Mouse (Mus musculus): ENCODE results near the gene Gm10974. TPM values are rescaled to one million over a fixed set of nuclear protein-coding genes. Genes with fewer than 3 reads are reported as not detected.

Gm10974 gene
- total and polyA plus RNA-seq, 3 experiments: not detected

DNA sequence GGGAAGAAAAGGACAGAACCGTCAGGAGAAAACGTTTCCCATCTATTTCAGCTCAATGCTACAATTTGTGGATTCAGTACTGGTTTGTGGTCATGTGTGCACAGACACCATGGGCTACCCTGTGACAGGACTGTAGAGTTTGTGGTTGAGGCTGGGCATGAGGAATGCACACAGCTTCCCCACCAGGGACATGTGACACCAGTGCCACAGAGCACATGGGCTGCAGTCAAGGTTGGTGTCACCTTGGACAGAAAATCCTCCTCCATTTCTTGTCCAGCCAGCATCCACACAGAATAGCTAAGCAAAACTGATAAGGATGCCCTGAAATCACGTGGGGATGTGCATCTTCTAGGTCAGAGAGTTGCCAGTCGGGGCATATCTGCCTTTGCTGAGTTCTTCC is 39.1 kb downstream of the Gm10974 start:
- DNase-seq (ENCODE audit: low spot score) (no peak), ATAC-seq (ENCODE audit: extremely low read depth, insufficient number of reproducible peaks, low FRiP score, poor library complexity, severe bottlenecking) (no peak)
- Histone ChIP-seq H3K4me1 (ENCODE audit: insufficient read depth, low read depth, low read length) (no peaks in the 10 kb centered on the region), H3K36me3 (replicated peaks) (no peaks in the 10 kb centered on the region), H3K4me3 (ENCODE audit: low read depth, low read length) (no peak overlapping the region), H3K27me3 (ENCODE audit: insufficient read depth, low read length) (no peaks in the 10 kb centered on the region), H3K9me3 (replicated peaks) (no peaks in the 10 kb centered on the region)
- TF ChIP-seq TAL1 (conservative IDR thresholded peaks at IDR 0.05; ENCODE audit: low read depth, low read length) (no peak), POLR2AphosphoS5 (IDR thresholded peaks at IDR 0.05; ENCODE audit: insufficient replicate concordance, low read depth, low read length) (no peak), GATA1 (IDR thresholded peaks at IDR 0.05; ENCODE audit: borderline replicate concordance, low read length) (no peak), GATA2 (IDR thresholded peaks at IDR 0.05; ENCODE audit: borderline replicate concordance, low read depth, low read length) (no peak), CTCF (IDR thresholded peaks at IDR 0.05; ENCODE audit: low read depth, low read length) (no peak)

DNA sequence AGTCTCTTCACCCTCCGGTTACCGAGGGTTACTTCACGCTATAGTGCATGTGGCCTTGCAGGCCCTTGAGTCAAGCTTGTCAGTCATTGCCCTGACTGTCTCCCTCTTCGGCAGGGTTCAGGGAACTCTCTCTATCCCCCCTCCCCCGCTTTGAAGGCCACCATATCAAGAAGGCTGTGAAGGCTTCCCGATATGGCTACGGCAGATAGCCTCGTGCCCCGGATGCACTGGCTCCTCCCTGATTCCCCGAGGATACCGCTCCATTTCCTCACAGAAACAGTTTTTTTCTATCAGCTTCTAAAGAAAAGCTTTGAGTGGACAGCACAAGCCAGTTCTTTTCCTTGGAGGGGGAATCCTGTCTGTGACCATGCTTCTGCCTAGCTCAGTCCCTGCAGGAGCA is 39.8 kb downstream of the Gm10974 start:
- no peaks in the 10 kb centered on the region for H3K4me1 ChIP-seq (ENCODE audit: insufficient read depth, low read depth, low read length)
- H3K36me3 ChIP-seq (replicated peaks): no peaks in the 10 kb centered on the region
- no peak for DNase-seq (ENCODE audit: low spot score)
- H3K4me3 ChIP-seq (ENCODE audit: low read depth, low read length): no peak overlapping the region
- H3K27me3 ChIP-seq (ENCODE audit: insufficient read depth, low read length): no peaks in the 10 kb centered on the region
- no peak for TF ChIP-seq CTCF (IDR thresholded peaks at IDR 0.05; ENCODE audit: low read depth, low read length)
- TF ChIP-seq GATA2 (IDR thresholded peaks at IDR 0.05; ENCODE audit: borderline replicate concordance, low read depth, low read length): no peak
- TF ChIP-seq GATA1 (IDR thresholded peaks at IDR 0.05; ENCODE audit: borderline replicate concordance, low read length): no peak
- ATAC-seq (ENCODE audit: extremely low read depth, insufficient number of reproducible peaks, low FRiP score, poor library complexity, severe bottlenecking): no peak
- H3K9me3 ChIP-seq (replicated peaks): no peaks in the 10 kb centered on the region

DNA sequence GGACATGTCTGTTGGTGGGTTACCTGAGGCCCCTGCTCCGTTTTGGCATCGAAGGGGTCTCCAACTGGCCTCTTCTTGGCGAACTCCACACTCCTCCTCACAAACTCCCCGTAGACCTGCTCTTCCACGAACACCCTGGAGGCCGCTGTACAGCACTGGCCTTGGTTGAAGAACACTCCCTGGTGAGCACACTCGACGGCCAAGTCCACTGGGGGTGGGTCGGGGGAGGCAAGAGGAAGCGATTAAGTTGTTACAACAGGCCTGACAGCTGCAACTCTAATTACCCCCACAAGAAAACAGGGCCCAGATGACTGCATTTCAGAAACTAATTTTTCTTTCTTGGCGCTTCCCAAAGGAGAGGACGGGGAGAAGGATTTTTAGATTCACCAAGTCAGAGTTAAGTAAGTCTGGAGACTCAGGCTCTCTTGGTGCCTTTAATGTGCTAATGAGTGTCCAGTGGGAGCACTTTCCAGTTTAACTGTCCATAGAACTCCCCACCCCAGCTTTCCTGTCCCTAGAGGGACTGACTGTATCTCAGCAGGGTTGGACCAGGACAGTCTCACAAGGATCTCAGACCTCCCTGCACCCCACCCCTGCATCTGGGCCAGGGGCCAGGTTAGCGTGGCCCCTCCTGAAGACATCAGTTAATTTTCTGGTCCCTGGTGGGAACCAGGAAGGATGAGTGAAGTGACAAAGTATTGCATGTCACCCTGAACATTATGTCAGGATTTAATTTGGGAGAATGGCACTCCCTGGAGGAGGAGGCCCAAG is 40.4 kb downstream of the Gm10974 start:
- H3K27me3 ChIP-seq (ENCODE audit: insufficient read depth, low read length): no peaks in the 10 kb centered on the region
- no peak for DNase-seq (ENCODE audit: low spot score)

DNA sequence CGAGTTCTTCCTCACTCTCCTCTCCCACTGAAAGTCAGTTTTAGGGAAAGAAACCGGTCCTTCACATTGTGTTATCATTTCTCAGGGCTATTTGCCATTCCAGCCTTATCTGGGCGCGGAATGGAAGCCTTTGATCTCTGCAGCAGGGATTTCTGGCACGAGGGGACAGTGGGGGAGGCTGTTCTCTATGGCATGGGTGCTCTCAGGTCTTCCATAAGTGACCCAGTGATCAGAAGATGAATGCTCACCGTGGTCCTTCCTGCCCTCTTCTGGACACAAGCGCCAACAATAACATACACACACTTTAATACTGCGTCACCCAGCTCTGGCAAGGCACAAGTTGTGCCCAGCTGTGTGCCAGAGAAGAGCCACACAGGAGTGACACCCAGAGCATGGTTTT is 41.3 kb downstream of the Gm10974 start:
- no peaks in the 10 kb centered on the region for H3K9me3 ChIP-seq (replicated peaks)
- H3K27me3 ChIP-seq (ENCODE audit: insufficient read depth, low read length): no peaks in the 10 kb centered on the region
- DNase-seq (ENCODE audit: low spot score): no peak

More for the DNA sequence above, 40.4 kb downstream of the Gm10974 start:
- TF ChIP-seq CTCF (IDR thresholded peaks at IDR 0.05; ENCODE audit: low read depth, low read length) (no peak), POLR2AphosphoS5 (IDR thresholded peaks at IDR 0.05; ENCODE audit: insufficient replicate concordance, low read depth, low read length) (no peak), GATA1 (IDR thresholded peaks at IDR 0.05; ENCODE audit: borderline replicate concordance, low read length) (no peak), GATA2 (IDR thresholded peaks at IDR 0.05; ENCODE audit: borderline replicate concordance, low read depth, low read length) (no peak), TAL1 (conservative IDR thresholded peaks at IDR 0.05; ENCODE audit: low read depth, low read length) (no peak)
- no peak overlapping the region for H3K4me3 ChIP-seq (ENCODE audit: low read depth, low read length)
- no peaks in the 10 kb centered on the region for H3K9me3 ChIP-seq (replicated peaks)
- ATAC-seq (ENCODE audit: extremely low read depth, insufficient number of reproducible peaks, low FRiP score, poor library complexity, severe bottlenecking): no peak
- no peaks in the 10 kb centered on the region for H3K4me1 ChIP-seq (ENCODE audit: insufficient read depth, low read depth, low read length)
- no peaks in the 10 kb centered on the region for H3K36me3 ChIP-seq (replicated peaks)

DNA sequence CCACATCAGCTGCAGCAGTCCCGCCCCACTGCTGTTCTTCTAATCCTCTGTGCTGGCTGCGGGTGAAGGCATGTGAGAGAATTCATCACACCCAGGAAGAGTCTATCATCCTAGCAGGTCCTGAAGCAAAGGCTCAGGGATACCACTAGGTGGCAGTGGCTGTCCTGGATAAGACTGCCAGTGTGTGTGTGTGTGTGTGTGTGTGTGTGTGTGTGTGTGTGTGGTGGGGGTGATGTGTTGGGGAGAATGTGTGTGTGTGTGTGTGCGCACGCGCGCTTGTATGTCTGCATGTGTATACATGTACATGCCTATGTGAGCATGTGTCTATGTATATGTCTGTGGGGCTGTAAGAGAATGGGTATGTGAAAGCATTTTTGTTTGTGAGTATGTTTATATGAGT is 43.7 kb downstream of the Gm10974 start:
- no peak for DNase-seq (ENCODE audit: low spot score)
- Histone ChIP-seq H3K4me1 (ENCODE audit: insufficient read depth, low read depth, low read length) (no peaks in the 10 kb centered on the region), H3K4me3 (ENCODE audit: low read depth, low read length) (no peak overlapping the region), H3K36me3 (replicated peaks) (no peaks in the 10 kb centered on the region), H3K9me3 (replicated peaks) (no peaks in the 10 kb centered on the region), H3K27me3 (ENCODE audit: insufficient read depth, low read length) (no peaks in the 10 kb centered on the region)
- ATAC-seq (ENCODE audit: extremely low read depth, insufficient number of reproducible peaks, low FRiP score, poor library complexity, severe bottlenecking): no peak
- no peak for TF ChIP-seq GATA1 (IDR thresholded peaks at IDR 0.05; ENCODE audit: borderline replicate concordance, low read length)
- no peak for TF ChIP-seq CTCF (IDR thresholded peaks at IDR 0.05; ENCODE audit: low read depth, low read length)
- TF ChIP-seq TAL1 (conservative IDR thresholded peaks at IDR 0.05; ENCODE audit: low read depth, low read length): no peak
- no peak for TF ChIP-seq GATA2 (IDR thresholded peaks at IDR 0.05; ENCODE audit: borderline replicate concordance, low read depth, low read length)
- TF ChIP-seq POLR2AphosphoS5 (IDR thresholded peaks at IDR 0.05; ENCODE audit: insufficient replicate concordance, low read depth, low read length): no peak

More for the DNA sequence above, 41.3 kb downstream of the Gm10974 start:
- no peak for TF ChIP-seq TAL1 (conservative IDR thresholded peaks at IDR 0.05; ENCODE audit: low read depth, low read length)
- TF ChIP-seq CTCF (IDR thresholded peaks at IDR 0.05; ENCODE audit: low read depth, low read length): no peak
- TF ChIP-seq GATA1 (IDR thresholded peaks at IDR 0.05; ENCODE audit: borderline replicate concordance, low read length): no peak
- no peak for ATAC-seq (ENCODE audit: extremely low read depth, insufficient number of reproducible peaks, low FRiP score, poor library complexity, severe bottlenecking)
- no peaks in the 10 kb centered on the region for H3K4me1 ChIP-seq (ENCODE audit: insufficient read depth, low read depth, low read length)
- no peaks in the 10 kb centered on the region for H3K36me3 ChIP-seq (replicated peaks)
- no peak overlapping the region for H3K4me3 ChIP-seq (ENCODE audit: low read depth, low read length)

DNA sequence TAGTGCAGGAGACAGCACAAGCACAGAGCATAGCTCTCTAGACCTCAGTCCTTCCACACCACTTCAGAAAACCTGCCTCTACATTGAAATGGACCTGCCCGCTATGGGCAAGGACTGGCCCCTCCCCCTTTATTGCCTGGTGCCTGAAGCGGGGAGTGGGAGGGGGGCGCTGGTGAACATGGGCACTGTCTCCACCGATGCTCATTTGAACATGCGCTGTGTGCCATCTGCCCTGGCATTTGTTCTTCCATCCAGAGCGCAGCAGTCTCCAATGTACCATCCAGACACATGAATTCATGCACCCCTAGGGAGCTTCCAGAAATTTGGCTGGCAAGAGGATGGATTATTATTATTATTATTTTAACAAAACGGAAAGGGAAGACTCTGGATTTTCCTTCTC is 47.4 kb downstream of the Gm10974 start:
- no peak for ATAC-seq (ENCODE audit: extremely low read depth, insufficient number of reproducible peaks, low FRiP score, poor library complexity, severe bottlenecking)
- H3K27me3 ChIP-seq (ENCODE audit: insufficient read depth, low read length): no peaks in the 10 kb centered on the region

More for the DNA sequence above, 47.4 kb downstream of the Gm10974 start:
- no peaks in the 10 kb centered on the region for H3K9me3 ChIP-seq (replicated peaks)
- no peak for DNase-seq (ENCODE audit: low spot score)
- no peak overlapping the region for H3K4me3 ChIP-seq (ENCODE audit: low read depth, low read length)
- H3K4me1 ChIP-seq (ENCODE audit: insufficient read depth, low read depth, low read length): no peaks in the 10 kb centered on the region
- H3K36me3 ChIP-seq (replicated peaks): no peaks in the 10 kb centered on the region
- TF ChIP-seq TAL1 (conservative IDR thresholded peaks at IDR 0.05; ENCODE audit: low read depth, low read length) (no peak), GATA1 (IDR thresholded peaks at IDR 0.05; ENCODE audit: borderline replicate concordance, low read length) (no peak), CTCF (IDR thresholded peaks at IDR 0.05; ENCODE audit: low read depth, low read length) (no peak), GATA2 (IDR thresholded peaks at IDR 0.05; ENCODE audit: borderline replicate concordance, low read depth, low read length) (no peak), POLR2AphosphoS5 (IDR thresholded peaks at IDR 0.05; ENCODE audit: insufficient replicate concordance, low read depth, low read length) (no peak)

Measured in G1E (cell line).